Mouse (Mus musculus) forebrain, embryonic 16.5 days (tissue): ENCODE measurements around the gene Pomt1. TPM values are rescaled to one million over a fixed set of nuclear protein-coding genes. Genes with fewer than 3 reads are reported as not detected.

Experiments
- ATAC-seq: fragments of 200-750 bp; cut with Nextera tagmentation; 2 replicates; pipeline ENCODE4 v1.8.0; 2017; ENCODE audit warnings: mild to moderate bottlenecking, moderate library complexity
- H3K27ac ChIP-seq: fragments of 300-500 bp; sonication (generic); 2 replicates; pipeline ENCODE4 v1.5.1; 2014; ENCODE audit warnings: low read length, control low read depth
- H3K27me3 ChIP-seq: fragments of 300-500 bp; sonication (generic); replicated peaks from 2 replicates; pipeline ENCODE4 v1.6.1; 2014; ENCODE audit warnings: low read length; ENCODE audit not compliant: control insufficient read depth, insufficient read depth
- H3K36me3 ChIP-seq: fragments of 300-500 bp; sonication (generic); 2 replicates; pipeline ENCODE4 v1.6.1; 2014; ENCODE audit not compliant: control insufficient read depth, insufficient read depth
- H3K4me1 ChIP-seq: fragments of 300-500 bp; sonication (generic); replicated peaks from 2 replicates; pipeline ENCODE4 v1.6.1; 2014; ENCODE audit warnings: low read length; ENCODE audit not compliant: control insufficient read depth, insufficient read depth
- H3K4me2 ChIP-seq: fragments of 300-500 bp; sonication (generic); 2 replicates; pipeline ENCODE4 v1.6.1; 2014; ENCODE audit warnings: mild to moderate bottlenecking, low read length, control low read depth
- H3K4me3 ChIP-seq: fragments of 300-500 bp; sonication (generic); replicated peaks from 2 replicates; pipeline ENCODE4 v1.5.1; 2014; ENCODE audit warnings: mild to moderate bottlenecking, low read length, control low read depth
- H3K9ac ChIP-seq: fragments of 300-500 bp; sonication (generic); replicated peaks from 2 replicates; pipeline ENCODE4 v1.6.1; 2014; ENCODE audit warnings: low read depth, low read length, control low read depth
- H3K9me3 ChIP-seq: fragments of 300-500 bp; sonication (generic); 2 replicates; pipeline ENCODE4 v1.6.1; 2016; ENCODE audit warnings: low read length; ENCODE audit not compliant: control insufficient read depth
- WGBS: fragments of 180-500 bp; shearing (Covaris S2); extraction: QIAGEN DNeasy Blood & Tissue Kit; methylation state at CpG from one replicate; pipeline ENCODE4 v1.1.7; 2014; 5-methylcytosine and 5-hydroxymethylcytosine counted together
- polyA plus RNA-seq: library from polyadenylated mRNA; unstranded; fragments of >200 nt; fragmentation: Nextera tagmentation; extraction: Ambion mirVana; gene quantifications from 2 replicates; pipeline ENCODE4 v1.2.1, GENCODE M21; 2015

Gene Pomt1
- 29.9 and 36.8 TPM in 2 replicates for polyA plus RNA-seq

- ATAC-seq = peak; percentile 92
- Histone ChIP-seq H3K36me3 (peaks cover 12% of the 10 kb centered on the region), H3K4me1 (peaks cover 22% of the 10 kb centered on the region), H3K9ac (peak within 1 kb of the TSS; percentile 70), H3K4me2 (peak within 1 kb of the TSS; percentile 79), H3K9me3 (no peaks in the 10 kb centered on the region), H3K27me3 (no peaks in the 10 kb centered on the region), H3K4me3 (peak within 1 kb of the TSS; percentile 63), H3K27ac (peak within 1 kb of the TSS; percentile 84)
- WGBS = 1% methylated on average over 54 of the region's 54 CpGs
Observed at GRCm38 (mm10) chr2:32235886-32236759, at the start of gene Pomt1. TSS of gene Pomt1 (plus strand) at chr2:32236590.

- Histone ChIP-seq H3K4me2 (no peak overlapping the region), H3K9me3 (no peaks in the 10 kb centered on the region), H3K4me1 (peaks cover 12% of the 10 kb centered on the region), H3K27ac (no peak overlapping the region), H3K36me3 (peaks cover 10% of the 10 kb centered on the region), H3K27me3 (no peaks in the 10 kb centered on the region), H3K9ac (no peak overlapping the region), H3K4me3 (no peak overlapping the region)
- no peak for ATAC-seq
- WGBS = 88% methylated on average over 13 of the region's 13 CpGs
Observed at GRCm38 (mm10) chr2:32187019-32187551, 49.3 kb upstream of the Pomt1 start.

- no peak for ATAC-seq
- Histone ChIP-seq H3K27ac (no peak overlapping the region), H3K9ac (no peak overlapping the region), H3K36me3 (peaks cover 10% of the 10 kb centered on the region), H3K27me3 (no peaks in the 10 kb centered on the region), H3K4me3 (no peak overlapping the region), H3K9me3 (no peaks in the 10 kb centered on the region), H3K4me2 (no peak overlapping the region), H3K4me1 (peaks cover 6% of the 10 kb centered on the region)
- 91% methylated on average over 7 of the region's 7 CpGs for WGBS
Observed at GRCm38 (mm10) chr2:32187649-32188048, 48.7 kb upstream of the Pomt1 start.

- Histone ChIP-seq H3K4me2 (no peak overlapping the region), H3K9me3 (no peaks in the 10 kb centered on the region), H3K27me3 (no peaks in the 10 kb centered on the region), H3K27ac (no peak overlapping the region), H3K9ac (no peak overlapping the region), H3K4me3 (no peak overlapping the region), H3K4me1 (no peaks in the 10 kb centered on the region), H3K36me3 (peaks cover 17% of the 10 kb centered on the region)
- ATAC-seq = no peak
- WGBS = 87% methylated on average over 5 of the region's 5 CpGs
Observed at GRCm38 (mm10) chr2:32189060-32189681, 47.2 kb upstream of the Pomt1 start.

- peaks cover 29% of the 10 kb centered on the region for H3K36me3 ChIP-seq
Observed at GRCm38 (mm10) chr2:32190620-32191019, 45.8 kb upstream of the Pomt1 start.

GRCm38 (mm10) chr2:32191872-32192507, 44.4 kb upstream of the Pomt1 start:
- H3K27me3 ChIP-seq = no peaks in the 10 kb centered on the region
- no peak for ATAC-seq
- no peak overlapping the region for H3K4me3 ChIP-seq
- H3K4me1 ChIP-seq = no peaks in the 10 kb centered on the region
- no peak overlapping the region for H3K27ac ChIP-seq
- peaks cover 36% of the 10 kb centered on the region for H3K36me3 ChIP-seq
- H3K9me3 ChIP-seq = no peaks in the 10 kb centered on the region
- no peak overlapping the region for H3K9ac ChIP-seq
- H3K4me2 ChIP-seq = no peak overlapping the region
- WGBS = 83% methylated on average over 16 of the region's 18 CpGs

More at GRCm38 (mm10) chr2:32190620-32191019, 45.8 kb upstream of the Pomt1 start:
- no peak for ATAC-seq
- no peak overlapping the region for H3K4me2 ChIP-seq
- H3K9me3 ChIP-seq = no peaks in the 10 kb centered on the region
- H3K27me3 ChIP-seq = no peaks in the 10 kb centered on the region
- no peaks in the 10 kb centered on the region for H3K4me1 ChIP-seq
- no peak overlapping the region for H3K4me3 ChIP-seq
- WGBS = 86% methylated on average over 1 of the region's 1 CpGs
- no peak overlapping the region for H3K27ac ChIP-seq
- no peak overlapping the region for H3K9ac ChIP-seq

- Histone ChIP-seq H3K9ac (no peak overlapping the region), H3K4me2 (no peak overlapping the region), H3K27ac (no peak overlapping the region), H3K9me3 (no peaks in the 10 kb centered on the region), H3K36me3 (peaks cover 70% of the 10 kb centered on the region), H3K4me1 (no peaks in the 10 kb centered on the region), H3K27me3 (no peaks in the 10 kb centered on the region), H3K4me3 (no peak overlapping the region)
- WGBS = 63% methylated on average over 11 of the region's 11 CpGs
- ATAC-seq = no peak
Observed at GRCm38 (mm10) chr2:32198977-32199376, 37.4 kb upstream of the Pomt1 start.

- ATAC-seq = no peak
- Histone ChIP-seq H3K4me3 (no peak overlapping the region), H3K27me3 (no peaks in the 10 kb centered on the region), H3K27ac (no peak overlapping the region), H3K36me3 (peaks cover 67% of the 10 kb centered on the region), H3K4me2 (no peak overlapping the region), H3K9ac (no peak overlapping the region), H3K9me3 (no peaks in the 10 kb centered on the region), H3K4me1 (no peaks in the 10 kb centered on the region)
- WGBS = 84% methylated on average over 4 of the region's 4 CpGs
Observed at GRCm38 (mm10) chr2:32200033-32200432, 36.4 kb upstream of the Pomt1 start.

- H3K9ac ChIP-seq = no peak overlapping the region
- H3K9me3 ChIP-seq = no peaks in the 10 kb centered on the region
- no peak for ATAC-seq
- WGBS = 88% methylated on average over 11 of the region's 11 CpGs
- H3K27me3 ChIP-seq = no peaks in the 10 kb centered on the region
- no peak overlapping the region for H3K4me2 ChIP-seq
- H3K36me3 ChIP-seq = peaks cover 63% of the 10 kb centered on the region
- no peak overlapping the region for H3K27ac ChIP-seq
- H3K4me1 ChIP-seq = no peaks in the 10 kb centered on the region
- H3K4me3 ChIP-seq = no peak overlapping the region
Observed at GRCm38 (mm10) chr2:32200712-32201111, 35.7 kb upstream of the Pomt1 start.
